Mouse (Mus musculus) heart, embryonic 13.5 days (tissue): ENCODE measurements at regions not wholly inside any gene's neighbourhood (a gene's known extent, or its start where the extent isn't known, plus 50 kb on each side); places are given as distances from the start of the nearest gene placed in this dataset.

Source experiments
- ATAC-seq: fragments of 200-750 bp; cut with Nextera tagmentation; 2 replicates; pipeline ENCODE4 v1.8.0; 2017; ENCODE audit warnings: moderate TSS enrichment; ENCODE audit not compliant: insufficient number of reproducible peaks, low FRiP score, low TSS enrichment; ENCODE audit errors: extremely low read depth
- H3K27ac ChIP-seq: fragments of 300-500 bp; sonication (generic); replicated peaks from 2 replicates; pipeline ENCODE4 v1.5.1; 2015; ENCODE audit warnings: moderate library complexity, mild to moderate bottlenecking, inconsistent platforms
- H3K27me3 ChIP-seq: fragments of 300-500 bp; sonication (generic); replicated peaks from 2 replicates; pipeline ENCODE4 v1.6.1; 2015; ENCODE audit warnings: mild to moderate bottlenecking, inconsistent platforms
- H3K36me3 ChIP-seq: fragments of 300-500 bp; sonication (generic); 2 replicates; pipeline ENCODE4 v1.6.1; 2015; ENCODE audit warnings: mild to moderate bottlenecking, inconsistent platforms
- H3K4me1 ChIP-seq: fragments of 300-500 bp; sonication (generic); 2 replicates; pipeline ENCODE4 v1.6.1; 2015; ENCODE audit warnings: inconsistent platforms
- H3K4me2 ChIP-seq: fragments of 300-500 bp; sonication (generic); 2 replicates; pipeline ENCODE4 v1.6.1; 2015; ENCODE audit warnings: inconsistent platforms, mild to moderate bottlenecking, moderate library complexity
- H3K4me3 ChIP-seq: fragments of 300-500 bp; sonication (generic); 2 replicates; pipeline ENCODE4 v1.5.1; 2015; ENCODE audit warnings: moderate library complexity, mild to moderate bottlenecking, inconsistent platforms
- H3K9ac ChIP-seq: fragments of 300-500 bp; sonication (generic); 2 replicates; pipeline ENCODE4 v1.6.1; 2015; ENCODE audit warnings: inconsistent platforms, mild to moderate bottlenecking, moderate library complexity
- H3K9me3 ChIP-seq: fragments of 300-500 bp; sonication (generic); 2 replicates; pipeline ENCODE4 v1.6.1; 2016; ENCODE audit warnings: inconsistent platforms
- WGBS: fragments of 180-500 bp; shearing (Covaris S2); methylation state at CpG from one replicate; pipeline ENCODE4 v1.1.7; 2015; ENCODE audit warnings: mixed read lengths; 5-methylcytosine and 5-hydroxymethylcytosine counted together

DNA sequence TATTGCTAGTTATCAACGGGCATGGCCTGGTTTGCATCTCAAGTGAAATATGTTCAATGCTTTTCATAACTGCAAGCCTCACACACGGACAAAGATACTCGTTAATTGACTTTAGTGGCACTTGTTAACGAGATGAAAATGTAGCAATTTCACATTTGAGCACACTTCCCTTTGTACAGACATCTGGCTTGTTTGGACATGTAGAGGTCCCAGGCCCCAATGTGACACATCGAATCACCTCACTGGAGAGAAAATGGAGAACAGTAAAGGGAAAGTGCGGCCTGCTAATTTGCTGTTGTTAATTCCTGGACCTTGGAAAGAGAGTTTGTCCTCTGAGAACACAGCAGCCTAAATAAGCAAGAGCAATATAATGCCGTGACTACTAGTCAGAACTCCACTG lies 257.4 kb upstream of the Tenm3 start:
- H3K4me3 ChIP-seq, result no peak overlapping the region
- H3K9me3 ChIP-seq, result 0 out of 2 replicates have a peak, but pooled peaks cover 8% of the 10 kb centered on the region
- H3K27me3 ChIP-seq, result no peaks in the 10 kb centered on the region
- WGBS, result 85% methylated on average over 7 of the region's 7 CpGs
- H3K27ac ChIP-seq, result no peak overlapping the region
- no peak overlapping the region for H3K9ac ChIP-seq
- no peaks in the 10 kb centered on the region for H3K36me3 ChIP-seq
- no peak overlapping the region for H3K4me2 ChIP-seq
- ATAC-seq, result no peak
- H3K4me1 ChIP-seq, result no peaks in the 10 kb centered on the region

DNA sequence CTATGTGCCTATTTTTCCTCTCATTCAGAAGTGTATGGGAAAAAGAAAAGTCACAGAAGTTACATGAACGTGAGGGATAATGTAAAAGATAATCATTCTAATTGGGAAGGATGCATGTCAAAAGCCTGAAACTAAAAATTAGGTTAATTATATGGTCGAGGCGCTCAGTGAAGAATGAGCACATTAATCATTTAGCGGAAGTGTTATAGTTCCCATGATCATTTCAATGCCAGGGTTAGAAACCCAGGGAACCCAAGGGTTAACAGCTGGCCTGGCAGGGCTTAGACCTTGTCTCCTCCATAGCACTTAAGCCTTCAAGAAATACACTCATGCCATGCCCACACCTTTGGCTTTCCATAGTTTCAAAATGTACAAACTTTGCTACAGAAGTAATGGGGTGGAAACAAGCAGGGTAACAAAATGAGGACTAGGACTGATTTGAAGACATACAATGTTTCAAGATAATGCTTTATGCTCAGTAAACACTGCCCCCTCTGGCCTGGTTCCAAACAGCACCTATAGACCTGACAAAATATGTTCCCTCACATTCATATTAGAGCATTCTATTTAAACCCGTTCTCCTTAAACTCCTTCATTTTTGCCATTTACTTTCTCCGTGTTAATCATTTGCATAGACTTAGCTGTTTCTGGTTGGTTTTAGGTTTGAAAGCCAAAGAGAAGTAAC lies 240.6 kb upstream of the Tenm3 start:
- Histone ChIP-seq H3K36me3 (no peaks in the 10 kb centered on the region), H3K4me3 (no peak overlapping the region), H3K4me1 (no peaks in the 10 kb centered on the region), H3K27me3 (no peaks in the 10 kb centered on the region), H3K4me2 (no peak overlapping the region), H3K9me3 (no peaks in the 10 kb centered on the region), H3K27ac (no peak overlapping the region), H3K9ac (no peak overlapping the region)
- 75% methylated on average over 6 of the region's 6 CpGs for WGBS
- no peak for ATAC-seq

DNA sequence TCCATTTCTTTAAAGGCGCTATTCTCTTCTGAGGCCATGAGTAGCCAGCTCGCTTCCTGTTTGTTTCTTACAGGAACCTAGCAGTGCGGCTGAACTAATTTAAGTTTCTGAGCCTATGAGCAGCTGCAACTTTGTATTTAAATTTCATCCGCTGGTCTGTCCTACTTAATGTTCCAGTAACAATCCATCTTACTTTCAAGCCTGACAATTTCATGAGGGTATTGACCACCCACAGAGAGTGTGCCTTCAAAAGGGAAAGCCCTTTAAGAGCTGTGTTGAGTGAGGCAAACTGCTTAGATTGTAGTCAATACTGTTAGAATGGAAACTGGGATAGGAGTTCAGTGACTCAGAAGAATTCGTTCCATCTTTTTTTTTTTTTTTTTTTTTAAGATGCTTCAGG lies 225.7 kb upstream of the Tenm3 start:
- no peak for ATAC-seq
- Histone ChIP-seq H3K4me2 (no peak overlapping the region), H3K9me3 (no peaks in the 10 kb centered on the region), H3K27ac (no peak overlapping the region), H3K4me3 (no peak overlapping the region), H3K9ac (no peak overlapping the region), H3K4me1 (no peaks in the 10 kb centered on the region), H3K27me3 (no peaks in the 10 kb centered on the region), H3K36me3 (no peaks in the 10 kb centered on the region)
- 71% methylated on average over 5 of the region's 5 CpGs for WGBS

DNA sequence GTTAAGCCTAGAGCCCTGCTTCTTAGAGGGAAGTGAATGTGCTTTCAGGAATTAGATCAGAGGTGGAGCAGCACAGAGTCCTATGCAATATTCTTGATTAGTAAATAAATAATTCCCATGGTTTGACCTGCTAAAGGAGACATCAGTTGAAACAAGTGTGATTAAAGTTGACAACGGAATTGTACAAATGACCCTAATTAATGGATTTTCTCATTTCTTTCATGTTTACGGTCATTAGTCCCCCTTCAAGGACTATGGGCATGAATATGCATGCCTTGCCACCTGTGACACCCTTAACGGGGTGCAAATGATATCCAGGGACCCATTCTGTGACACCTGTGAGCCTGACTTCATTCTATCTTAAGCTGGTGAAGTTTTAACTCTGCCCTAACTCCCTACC lies 219.5 kb upstream of the Tenm3 start:
- Histone ChIP-seq H3K27me3 (no peaks in the 10 kb centered on the region), H3K9me3 (no peaks in the 10 kb centered on the region), H3K27ac (no peak overlapping the region), H3K36me3 (no peaks in the 10 kb centered on the region), H3K4me3 (no peak overlapping the region), H3K4me2 (no peak overlapping the region), H3K4me1 (no peaks in the 10 kb centered on the region), H3K9ac (no peak overlapping the region)
- no peak for ATAC-seq
- WGBS, result 44% methylated on average over 3 of the region's 3 CpGs

DNA sequence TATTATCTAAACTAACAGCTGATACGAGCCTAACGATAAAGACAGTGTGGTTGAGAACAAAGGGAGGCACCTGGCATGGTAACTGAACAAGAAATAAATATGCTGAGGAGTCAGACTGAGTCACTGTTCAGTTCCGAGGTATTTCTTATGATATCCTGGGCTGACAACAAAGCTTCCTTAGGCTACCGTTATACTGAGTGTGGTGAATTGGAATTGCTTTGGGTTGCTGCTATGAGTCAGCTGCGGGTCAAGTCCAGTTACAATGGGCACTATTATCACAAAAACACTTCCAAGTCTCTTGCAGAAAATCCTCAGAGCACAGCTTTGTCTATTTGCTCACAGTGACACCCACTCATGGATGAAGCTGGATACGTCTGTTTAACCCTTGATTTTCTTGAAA lies 199.5 kb upstream of the Tenm3 start:
- Histone ChIP-seq H3K27ac (no peak overlapping the region), H3K4me3 (no peak overlapping the region), H3K4me1 (no peaks in the 10 kb centered on the region), H3K9me3 (no peaks in the 10 kb centered on the region), H3K4me2 (no peak overlapping the region), H3K36me3 (no peaks in the 10 kb centered on the region), H3K9ac (no peak overlapping the region), H3K27me3 (no peaks in the 10 kb centered on the region)
- WGBS, result 64% methylated on average over 6 of the region's 6 CpGs
- no peak for ATAC-seq

DNA sequence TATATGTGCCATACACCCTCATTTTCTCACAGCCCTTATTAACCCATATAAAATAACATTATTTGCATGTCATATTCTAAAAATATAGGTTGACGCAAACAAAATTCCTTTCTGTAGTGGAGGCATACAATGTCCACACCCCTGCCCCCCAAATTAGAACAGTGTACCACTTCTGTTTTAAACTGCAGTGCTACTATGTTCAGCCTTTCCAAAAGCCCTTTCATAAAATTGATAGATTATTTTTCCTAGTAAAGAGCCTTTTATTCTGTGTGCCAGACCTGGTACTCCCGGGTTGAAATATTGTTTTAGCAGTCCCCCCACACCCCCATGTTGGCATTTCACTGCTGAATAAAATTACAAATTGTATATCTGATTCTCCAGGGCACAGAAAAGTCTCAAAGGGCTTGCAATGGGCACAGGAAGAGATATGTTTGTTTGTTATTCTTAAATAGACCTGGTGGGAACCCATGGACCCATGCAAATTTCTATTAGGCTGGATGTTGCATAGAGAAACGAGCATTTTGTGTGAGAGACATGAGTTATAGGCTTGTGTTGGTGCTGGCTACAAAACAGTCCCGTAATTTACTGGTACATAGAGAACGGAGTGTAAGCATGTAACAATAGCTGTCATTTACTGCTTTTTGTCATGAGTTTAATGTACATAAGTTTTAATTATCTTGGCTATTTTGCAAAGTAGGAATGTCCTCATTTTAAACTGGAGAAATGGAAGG lies 192.4 kb upstream of the Tenm3 start:
- H3K4me2 ChIP-seq, result no peak overlapping the region
- no peaks in the 10 kb centered on the region for H3K27me3 ChIP-seq
- H3K4me3 ChIP-seq, result no peak overlapping the region
- no peaks in the 10 kb centered on the region for H3K4me1 ChIP-seq
- H3K9ac ChIP-seq, result no peak overlapping the region
- no peak overlapping the region for H3K27ac ChIP-seq
- WGBS, result 69% methylated on average over 5 of the region's 5 CpGs
- H3K9me3 ChIP-seq, result no peaks in the 10 kb centered on the region
- no peak for ATAC-seq
- no peaks in the 10 kb centered on the region for H3K36me3 ChIP-seq

DNA sequence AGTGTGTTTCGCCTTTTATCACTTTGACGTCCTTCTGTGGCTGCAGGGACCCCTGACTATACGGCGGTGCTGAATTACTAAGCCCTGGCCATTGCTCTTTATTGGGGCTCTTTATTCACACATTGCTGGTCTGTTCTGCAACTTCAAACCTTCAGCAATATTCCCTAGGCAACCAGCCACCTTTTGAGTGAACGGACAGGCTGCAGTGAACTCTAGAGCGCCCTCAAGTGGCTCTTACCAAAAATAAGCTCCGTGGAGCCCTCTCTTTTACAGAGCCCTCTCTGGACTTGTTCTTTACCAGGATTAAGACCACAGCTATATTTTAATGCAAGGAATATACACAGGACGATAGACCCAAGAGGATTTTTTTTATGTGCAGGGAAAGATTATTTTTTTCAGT lies 191.8 kb upstream of the Tenm3 start:
- H3K27ac ChIP-seq, result no peak overlapping the region
- WGBS, result 45% methylated on average over 8 of the region's 8 CpGs
- no peak overlapping the region for H3K4me3 ChIP-seq
- no peaks in the 10 kb centered on the region for H3K36me3 ChIP-seq
- H3K4me1 ChIP-seq, result no peaks in the 10 kb centered on the region
- H3K9me3 ChIP-seq, result no peaks in the 10 kb centered on the region
- no peak overlapping the region for H3K4me2 ChIP-seq
- ATAC-seq, result no peak
- no peaks in the 10 kb centered on the region for H3K27me3 ChIP-seq
- H3K9ac ChIP-seq, result no peak overlapping the region

DNA sequence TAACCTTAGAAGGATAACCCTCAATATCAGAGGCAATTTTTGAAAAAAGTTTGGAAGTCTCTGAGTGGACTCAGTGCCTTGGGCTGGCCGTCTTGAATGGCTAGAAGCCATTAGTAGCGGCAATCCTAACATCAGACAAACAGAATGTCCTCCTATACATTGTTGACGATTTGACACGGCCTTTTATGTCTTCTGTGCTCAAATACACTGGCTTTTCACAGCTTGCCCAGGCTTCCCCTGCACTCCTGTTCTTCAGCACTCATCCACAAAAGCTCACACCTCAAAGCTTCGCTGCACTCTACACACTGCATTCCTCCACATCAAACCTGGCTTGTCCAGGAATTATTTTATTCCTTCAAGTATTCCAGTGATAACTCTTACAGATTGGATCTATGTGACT lies 186.5 kb upstream of the Tenm3 start:
- WGBS, result 69% methylated on average over 5 of the region's 5 CpGs
- H3K4me2 ChIP-seq, result no peak overlapping the region
- no peaks in the 10 kb centered on the region for H3K27me3 ChIP-seq
- no peaks in the 10 kb centered on the region for H3K9me3 ChIP-seq
- no peak overlapping the region for H3K9ac ChIP-seq
- H3K27ac ChIP-seq, result no peak overlapping the region
- H3K4me3 ChIP-seq, result no peak overlapping the region
- no peaks in the 10 kb centered on the region for H3K36me3 ChIP-seq
- no peak for ATAC-seq
- H3K4me1 ChIP-seq, result no peaks in the 10 kb centered on the region

DNA sequence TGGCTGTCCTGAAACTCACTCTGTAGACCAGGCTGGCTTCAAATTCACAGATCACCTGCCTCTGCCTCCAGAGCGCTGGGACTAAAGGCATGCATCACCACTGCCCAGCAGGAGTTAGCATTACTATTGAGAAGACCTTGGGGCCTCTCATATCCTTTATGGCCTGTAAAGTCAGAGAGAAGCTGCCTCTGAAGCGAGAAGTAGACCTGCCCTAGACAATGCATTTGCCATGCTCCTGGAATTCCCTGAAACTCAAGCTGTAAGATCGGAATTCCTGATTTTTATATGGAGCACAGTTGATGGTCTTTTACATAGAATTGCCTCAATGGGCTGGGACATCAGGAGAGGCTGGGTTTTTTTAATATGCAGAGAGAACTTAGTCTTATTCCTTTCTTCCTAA lies 174.0 kb upstream of the Tenm3 start:
- no peak overlapping the region for H3K4me3 ChIP-seq

DNA sequence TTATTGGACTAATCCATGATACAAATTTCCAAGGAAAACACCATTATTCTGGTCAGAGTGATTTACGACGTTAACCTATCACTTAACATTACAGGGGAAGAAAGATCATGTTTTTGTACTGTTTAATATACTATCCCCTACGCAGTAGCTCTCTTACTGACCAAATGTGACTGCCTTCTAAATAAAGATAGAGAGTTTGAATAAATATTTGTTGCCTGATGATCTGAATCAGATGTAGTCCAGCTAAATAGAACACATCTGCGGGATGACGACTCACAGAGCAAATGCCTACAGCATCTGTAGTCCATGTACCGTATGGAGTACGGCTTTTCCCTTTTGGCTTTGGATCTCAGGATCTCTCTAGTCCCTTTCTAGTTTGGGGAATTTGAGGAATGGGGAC lies 171.9 kb upstream of the Tenm3 start:
- no peak overlapping the region for H3K4me3 ChIP-seq
- H3K9me3 ChIP-seq, result no peaks in the 10 kb centered on the region
- WGBS, result 87% methylated on average over 7 of the region's 7 CpGs
- H3K27ac ChIP-seq, result no peak overlapping the region
- no peak for ATAC-seq
- no peaks in the 10 kb centered on the region for H3K4me1 ChIP-seq
- no peaks in the 10 kb centered on the region for H3K27me3 ChIP-seq
- no peak overlapping the region for H3K4me2 ChIP-seq
- H3K36me3 ChIP-seq, result no peaks in the 10 kb centered on the region
- H3K9ac ChIP-seq, result no peak overlapping the region

More for the DNA sequence above, 174.0 kb upstream of the Tenm3 start:
- H3K9me3 ChIP-seq, result no peaks in the 10 kb centered on the region
- H3K27ac ChIP-seq, result no peak overlapping the region
- no peak overlapping the region for H3K4me2 ChIP-seq
- H3K9ac ChIP-seq, result no peak overlapping the region
- H3K4me1 ChIP-seq, result no peaks in the 10 kb centered on the region
- H3K27me3 ChIP-seq, result no peaks in the 10 kb centered on the region
- H3K36me3 ChIP-seq, result no peaks in the 10 kb centered on the region
- ATAC-seq, result no peak
- 75% methylated on average over 3 of the region's 3 CpGs for WGBS

DNA sequence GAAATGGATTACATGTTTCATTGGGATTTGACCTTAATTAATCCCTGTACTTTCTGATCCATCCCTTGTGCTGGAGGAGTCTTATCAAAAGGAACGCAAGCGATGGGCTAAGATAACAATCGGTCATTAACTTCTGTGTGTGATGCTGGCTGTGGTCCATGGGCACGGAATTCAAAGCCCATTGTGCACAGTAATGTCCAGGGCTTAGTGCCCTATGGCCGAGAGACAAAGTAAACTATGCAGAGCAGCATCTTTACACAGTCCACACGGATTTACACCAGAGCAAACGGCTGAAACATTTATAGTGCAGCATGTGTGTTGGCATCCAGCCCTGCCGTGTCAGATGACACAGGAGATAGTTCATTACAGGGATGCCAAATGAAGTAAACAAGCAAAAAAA lies 171.4 kb upstream of the Tenm3 start:
- Histone ChIP-seq H3K4me3 (no peak overlapping the region), H3K9me3 (no peaks in the 10 kb centered on the region), H3K36me3 (no peaks in the 10 kb centered on the region), H3K27me3 (no peaks in the 10 kb centered on the region), H3K4me2 (no peak overlapping the region), H3K4me1 (no peaks in the 10 kb centered on the region), H3K27ac (no peak overlapping the region), H3K9ac (no peak overlapping the region)
- 60% methylated on average over 8 of the region's 8 CpGs for WGBS
- no peak for ATAC-seq
